Mouse (Mus musculus): ENCODE measurements around the gene Tgif1. TPM values are rescaled to one million over a fixed set of nuclear protein-coding genes. Genes with fewer than 3 reads are reported as not detected.

Gene Tgif1
- polyA plus RNA-seq (2015; fragmentation: Nextera tagmentation; extraction: Ambion mirVana): 19.6 and 28.1 TPM in 2 replicates

GRCm38 (mm10) chr17:70853436-70853905, at the start of gene Tgif1:
Gene Tgif1, minus strand, starts transcription at chr17:70853546.
- H3K4me2 ChIP-seq: peak within 1 kb of the TSS; percentile 98
- no peak for ATAC-seq (replicated peaks; ENCODE audit: insufficient number of reproducible peaks, insufficient read depth, low FRiP score, low read depth)
- H3K9ac ChIP-seq: peak within 1 kb of the TSS; percentile 85
- no peaks in the 10 kb centered on the region for H3K27me3 ChIP-seq
- H3K36me3 ChIP-seq: no peaks in the 10 kb centered on the region
- H3K4me3 ChIP-seq: peak within 1 kb of the TSS; percentile 83
- H3K4me1 ChIP-seq (replicated peaks): peaks cover 6% of the 10 kb centered on the region
- peak within 1 kb of the TSS; percentile 96 for H3K27ac ChIP-seq
- under 1% methylated on average over 29 of the region's 29 CpGs for WGBS
- H3K9me3 ChIP-seq (replicated peaks): no peaks in the 10 kb centered on the region

GRCm38 (mm10) chr17:70900660-70901059, 47.3 kb upstream of the Tgif1 start:
- Histone ChIP-seq H3K4me2 (no peak overlapping the region), H3K9ac (no peak overlapping the region), H3K36me3 (no peaks in the 10 kb centered on the region), H3K9me3 (replicated peaks) (no peaks in the 10 kb centered on the region), H3K4me1 (replicated peaks) (no peaks in the 10 kb centered on the region), H3K4me3 (no peak overlapping the region), H3K27ac (no peak overlapping the region), H3K27me3 (no peaks in the 10 kb centered on the region)
- no peak for ATAC-seq (replicated peaks; ENCODE audit: insufficient number of reproducible peaks, insufficient read depth, low FRiP score, low read depth)
- 74% methylated on average over 10 of the region's 10 CpGs for WGBS

GRCm38 (mm10) chr17:70899642-70900041, 46.3 kb upstream of the Tgif1 start:
- no peaks in the 10 kb centered on the region for H3K27me3 ChIP-seq
- ATAC-seq (replicated peaks; ENCODE audit: insufficient number of reproducible peaks, insufficient read depth, low FRiP score, low read depth): no peak
- WGBS: 77% methylated on average over 6 of the region's 6 CpGs
- H3K36me3 ChIP-seq: no peaks in the 10 kb centered on the region
- no peak overlapping the region for H3K9ac ChIP-seq
- no peaks in the 10 kb centered on the region for H3K9me3 ChIP-seq (replicated peaks)
- no peak overlapping the region for H3K4me2 ChIP-seq
- H3K4me3 ChIP-seq: no peak overlapping the region
- H3K27ac ChIP-seq: no peak overlapping the region
- H3K4me1 ChIP-seq (replicated peaks): no peaks in the 10 kb centered on the region

GRCm38 (mm10) chr17:70894867-70895266, 41.5 kb upstream of the Tgif1 start:
- H3K4me1 ChIP-seq (replicated peaks): no peaks in the 10 kb centered on the region
- ATAC-seq (replicated peaks; ENCODE audit: insufficient number of reproducible peaks, insufficient read depth, low FRiP score, low read depth): no peak
- 80% methylated on average over 9 of the region's 9 CpGs for WGBS
- no peak overlapping the region for H3K27ac ChIP-seq
- H3K27me3 ChIP-seq: no peaks in the 10 kb centered on the region
- H3K4me3 ChIP-seq: no peak overlapping the region
- H3K9me3 ChIP-seq (replicated peaks): no peaks in the 10 kb centered on the region
- no peaks in the 10 kb centered on the region for H3K36me3 ChIP-seq
- no peak overlapping the region for H3K9ac ChIP-seq
- no peak overlapping the region for H3K4me2 ChIP-seq

GRCm38 (mm10) chr17:70893151-70893550, 39.8 kb upstream of the Tgif1 start:
- Histone ChIP-seq H3K4me2 (no peak overlapping the region), H3K27ac (no peak overlapping the region), H3K4me1 (replicated peaks) (no peaks in the 10 kb centered on the region), H3K9ac (no peak overlapping the region), H3K36me3 (no peaks in the 10 kb centered on the region), H3K9me3 (replicated peaks) (no peaks in the 10 kb centered on the region), H3K27me3 (no peaks in the 10 kb centered on the region), H3K4me3 (no peak overlapping the region)
- no peak for ATAC-seq (replicated peaks; ENCODE audit: insufficient number of reproducible peaks, insufficient read depth, low FRiP score, low read depth)
- WGBS: 63% methylated on average over 5 of the region's 5 CpGs

GRCm38 (mm10) chr17:70892288-70893096, 39.1 kb upstream of the Tgif1 start:
- Histone ChIP-seq H3K27ac (no peak overlapping the region), H3K9me3 (replicated peaks) (no peaks in the 10 kb centered on the region), H3K4me3 (no peak overlapping the region), H3K4me2 (no peak overlapping the region), H3K4me1 (replicated peaks) (no peaks in the 10 kb centered on the region), H3K36me3 (no peaks in the 10 kb centered on the region), H3K27me3 (no peaks in the 10 kb centered on the region), H3K9ac (no peak overlapping the region)
- no peak for ATAC-seq (replicated peaks; ENCODE audit: insufficient number of reproducible peaks, insufficient read depth, low FRiP score, low read depth)
- WGBS: 48% methylated on average over 15 of the region's 15 CpGs

- WGBS: 83% methylated on average over 8 of the region's 8 CpGs
- no peak overlapping the region for H3K27ac ChIP-seq
- no peaks in the 10 kb centered on the region for H3K27me3 ChIP-seq
- no peaks in the 10 kb centered on the region for H3K4me1 ChIP-seq (replicated peaks)
- H3K36me3 ChIP-seq: no peaks in the 10 kb centered on the region
- ATAC-seq (replicated peaks; ENCODE audit: insufficient number of reproducible peaks, insufficient read depth, low FRiP score, low read depth): no peak
- no peak overlapping the region for H3K4me3 ChIP-seq
- H3K9me3 ChIP-seq (replicated peaks): no peaks in the 10 kb centered on the region
- H3K9ac ChIP-seq: no peak overlapping the region
- H3K4me2 ChIP-seq: no peak overlapping the region
Observed at GRCm38 (mm10) chr17:70890571-70890970, 37.2 kb upstream of the Tgif1 start.

- no peak overlapping the region for H3K9ac ChIP-seq
- H3K36me3 ChIP-seq: no peaks in the 10 kb centered on the region
- no peaks in the 10 kb centered on the region for H3K27me3 ChIP-seq
- 76% methylated on average over 10 of the region's 10 CpGs for WGBS
- H3K9me3 ChIP-seq (replicated peaks): no peaks in the 10 kb centered on the region
- no peaks in the 10 kb centered on the region for H3K4me1 ChIP-seq (replicated peaks)
- no peak overlapping the region for H3K27ac ChIP-seq
- H3K4me2 ChIP-seq: no peak overlapping the region
- no peak overlapping the region for H3K4me3 ChIP-seq
- no peak for ATAC-seq (replicated peaks; ENCODE audit: insufficient number of reproducible peaks, insufficient read depth, low FRiP score, low read depth)
Observed at GRCm38 (mm10) chr17:70888657-70889056, 35.3 kb upstream of the Tgif1 start.

GRCm38 (mm10) chr17:70887848-70888247, 34.5 kb upstream of the Tgif1 start:
- ATAC-seq (replicated peaks; ENCODE audit: insufficient number of reproducible peaks, insufficient read depth, low FRiP score, low read depth): no peak
- Histone ChIP-seq H3K4me2 (no peak overlapping the region), H3K27me3 (no peaks in the 10 kb centered on the region), H3K9ac (no peak overlapping the region), H3K27ac (no peak overlapping the region), H3K9me3 (replicated peaks) (no peaks in the 10 kb centered on the region), H3K4me3 (no peak overlapping the region), H3K36me3 (no peaks in the 10 kb centered on the region), H3K4me1 (replicated peaks) (no peaks in the 10 kb centered on the region)
- WGBS: 88% methylated on average over 9 of the region's 9 CpGs

GRCm38 (mm10) chr17:70886641-70887391, 33.5 kb upstream of the Tgif1 start:
- H3K9ac ChIP-seq: no peak overlapping the region
- no peak overlapping the region for H3K4me2 ChIP-seq
- no peak overlapping the region for H3K27ac ChIP-seq
- 82% methylated on average over 16 of the region's 16 CpGs for WGBS
- H3K36me3 ChIP-seq: no peaks in the 10 kb centered on the region
- no peaks in the 10 kb centered on the region for H3K4me1 ChIP-seq (replicated peaks)
- no peak overlapping the region for H3K4me3 ChIP-seq
- H3K9me3 ChIP-seq (replicated peaks): no peaks in the 10 kb centered on the region
- H3K27me3 ChIP-seq: no peaks in the 10 kb centered on the region
- no peak for ATAC-seq (replicated peaks; ENCODE audit: insufficient number of reproducible peaks, insufficient read depth, low FRiP score, low read depth)

- Histone ChIP-seq H3K4me1 (replicated peaks) (no peaks in the 10 kb centered on the region), H3K36me3 (no peaks in the 10 kb centered on the region), H3K9ac (no peak overlapping the region), H3K4me2 (no peak overlapping the region), H3K27me3 (no peaks in the 10 kb centered on the region), H3K9me3 (replicated peaks) (no peaks in the 10 kb centered on the region), H3K4me3 (no peak overlapping the region), H3K27ac (no peak overlapping the region)
- 78% methylated on average over 5 of the region's 5 CpGs for WGBS
- no peak for ATAC-seq (replicated peaks; ENCODE audit: insufficient number of reproducible peaks, insufficient read depth, low FRiP score, low read depth)
Observed at GRCm38 (mm10) chr17:70885868-70886267, 32.5 kb upstream of the Tgif1 start.

Data from heart, embryonic 15.5 days (tissue).